Mouse (Mus musculus) lung, postnatal 36 days (tissue): ENCODE results near the gene G6pd2.

ENCODE experiments used
- DNase-seq: peaks from one replicate; pipeline ENCODE4 v3.0.0; 2022; ENCODE audit warnings: mixed read lengths

Gene G6pd2

GRCm38 (mm10) chr5:61808516-61808915 is at the start of gene G6pd2:
Gene G6pd2 (plus strand): TSS chr5:61808816.
- DNase-seq = no peak

GRCm38 (mm10) chr5:61764214-61764613 is 44.4 kb upstream of the G6pd2 start:
- DNase-seq = no peak

DNA sequence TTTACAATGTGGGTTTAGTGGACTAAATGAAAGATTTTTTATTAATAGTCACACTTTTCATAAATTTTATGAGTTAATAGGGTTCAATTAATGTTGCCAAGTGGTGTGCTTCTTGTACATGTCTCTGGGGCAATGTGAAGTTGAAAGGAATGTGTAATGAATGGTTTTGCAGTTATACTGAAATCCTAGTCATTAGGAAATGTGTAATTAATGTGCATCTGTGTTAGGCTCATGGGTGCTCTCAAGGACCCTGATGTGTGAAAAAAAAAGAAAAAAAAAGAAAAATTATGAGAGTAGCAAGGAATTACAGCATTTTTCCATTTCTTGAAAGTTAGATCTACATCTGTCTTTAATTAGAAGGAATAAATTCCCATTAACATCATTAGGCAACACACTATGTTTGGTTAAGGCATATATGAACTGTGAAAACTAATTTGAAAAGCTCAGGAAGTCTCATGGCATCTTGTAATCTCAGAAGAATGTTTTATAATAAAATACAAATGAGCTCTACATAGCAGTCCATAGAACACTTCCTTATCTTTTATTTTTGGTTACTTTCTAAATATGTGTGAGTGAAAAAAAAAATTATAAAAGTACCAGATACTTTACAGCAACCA is 24.4 kb downstream of the G6pd2 start:
- no peak for DNase-seq

- no peak for DNase-seq
Observed at GRCm38 (mm10) chr5:61843891-61844290, 35.3 kb downstream of the G6pd2 start.
